ENCODE assay signal across 8 mouse cellular contexts in the genomic region with DNA sequence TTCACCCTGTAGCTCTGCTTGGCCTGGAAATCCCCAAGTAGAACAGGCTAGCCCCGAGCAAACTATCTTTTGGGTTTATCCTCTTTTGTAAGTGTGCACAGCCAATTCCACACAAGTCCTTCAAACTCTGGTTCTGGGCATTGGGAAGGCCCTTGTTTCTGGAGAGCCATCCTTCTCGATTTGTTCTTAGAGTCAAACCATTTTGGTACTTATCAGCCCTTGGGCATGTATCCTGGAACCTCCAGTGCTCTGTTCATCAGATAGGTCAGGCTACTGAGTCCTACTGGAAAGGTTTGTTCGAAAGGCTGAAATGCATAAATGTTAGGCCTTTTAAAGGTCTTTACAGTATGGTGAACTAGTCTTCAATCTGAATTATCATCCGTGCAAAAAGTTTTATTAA. TPM values are rescaled to one million over a fixed set of nuclear protein-coding genes. Genes with fewer than 3 reads are reported as not detected.
DNase-seq lines count a peak whose midpoint lies in the region; ATAC-seq and TF ChIP-seq lines count a peak whose summit lies in the region.

No protein-coding gene starts in this region.

- no peak for TF ChIP-seq CTCF in cerebellum, adult 2 months (IDR thresholded peaks at IDR 0.05; ENCODE audit: borderline replicate concordance, insufficient read depth, low read depth, low read length)
- TF ChIP-seq CTCF in ES-Bruce4 (IDR thresholded peaks at IDR 0.05; ENCODE audit: low read depth, low read length) = no peak
- TF ChIP-seq CTCF in forebrain, postnatal 0 days (IDR thresholded peaks at IDR 0.05; ENCODE audit: low read depth) = no peak

- no peak overlapping the region for H3K27ac ChIP-seq in cerebellum, adult 2 months (ENCODE audit: insufficient read depth, low read length)
- H3K27ac ChIP-seq in ES-Bruce4 (ENCODE audit: insufficient read depth, low read length) = no peak overlapping the region
- H3K27ac ChIP-seq in forebrain, postnatal 0 days (ENCODE audit: low read depth, low read length) = peak overlapping the region; percentile 85
- 0 out of 2 replicates have a peak overlapping the region, but pooled peaks have one; percentile 81 for H3K27ac ChIP-seq in liver, embryonic 12.5 days

- H3K4me1 ChIP-seq in cerebellum, adult 2 months (ENCODE audit: control insufficient read depth, insufficient read depth, low read length) = no peaks in the 10 kb centered on the region
- H3K4me1 ChIP-seq in ES-Bruce4 (ENCODE audit: control insufficient read depth, insufficient read depth, low read length) = no peaks in the 10 kb centered on the region
- no peaks in the 10 kb centered on the region for H3K4me1 ChIP-seq in forebrain, postnatal 0 days (ENCODE audit: insufficient read depth)
- H3K4me1 ChIP-seq in liver, embryonic 12.5 days = peaks cover 23% of the 10 kb centered on the region

- TF ChIP-seq EP300 in ES-Bruce4 (IDR thresholded peaks at IDR 0.05; ENCODE audit: insufficient read depth, low read depth, low read length) = no peak

- peak; percentile 9 to 18 for DNase-seq in cerebellum, adult 2 months
- DNase-seq in forebrain, postnatal 0 days = no peak
- DNase-seq in urinary bladder, adult 2 months (ENCODE audit: low spot score) = no peak
- no peak for DNase-seq in thymus, postnatal 36 days
- DNase-seq in adrenal gland, postnatal 14 days = no peak

- no peaks in the 10 kb centered on the region for H3K27me3 ChIP-seq in cerebellum, adult 2 months (ENCODE audit: control insufficient read depth, insufficient read depth, low read length)
- no peaks in the 10 kb centered on the region for H3K27me3 ChIP-seq in ES-Bruce4 (ENCODE audit: control insufficient read depth, insufficient read depth, low read length, poor library complexity, severe bottlenecking)
- no peaks in the 10 kb centered on the region for H3K27me3 ChIP-seq in forebrain, postnatal 0 days (ENCODE audit: insufficient read depth, low read length)
- no peaks in the 10 kb centered on the region for H3K27me3 ChIP-seq in liver, embryonic 12.5 days (replicated peaks)

- no peaks in the 10 kb centered on the region for H3K9me3 ChIP-seq in ES-Bruce4 (replicated peaks; ENCODE audit: control insufficient read depth, insufficient read depth, low read length, poor library complexity, severe bottlenecking)
- H3K9me3 ChIP-seq in forebrain, postnatal 0 days (ENCODE audit: low read length) = no peaks in the 10 kb centered on the region
- H3K9me3 ChIP-seq in liver, embryonic 12.5 days (replicated peaks) = no peaks in the 10 kb centered on the region

- H3K9ac ChIP-seq in ES-Bruce4 (ENCODE audit: low read depth, poor library complexity, severe bottlenecking) = peak overlapping the region; percentile 97
- peak overlapping the region; percentile 91 for H3K9ac ChIP-seq in forebrain, postnatal 0 days
- H3K9ac ChIP-seq in liver, embryonic 12.5 days = peak overlapping the region; percentile 97

- no peak for ATAC-seq in cerebellum, adult (ENCODE audit: insufficient number of reproducible peaks, low FRiP score, low TSS enrichment)
- ATAC-seq in forebrain, postnatal 0 days = no peak
- no peak for ATAC-seq in liver, embryonic 12.5 days

- H3K36me3 ChIP-seq in ES-Bruce4 (ENCODE audit: control insufficient read depth, insufficient read depth, low read length, poor library complexity, severe bottlenecking) = no peaks in the 10 kb centered on the region
- no peaks in the 10 kb centered on the region for H3K36me3 ChIP-seq in forebrain, postnatal 0 days (ENCODE audit: insufficient read depth)
- no peaks in the 10 kb centered on the region for H3K36me3 ChIP-seq in liver, embryonic 12.5 days

- no peak for TF ChIP-seq POLR2A in cerebellum, adult 2 months (IDR thresholded peaks at IDR 0.05; ENCODE audit: borderline replicate concordance, insufficient read depth, low read length)
- TF ChIP-seq POLR2A in ES-Bruce4 (IDR thresholded peaks at IDR 0.05; ENCODE audit: insufficient read depth, low read length) = no peak

- peak overlapping the region; percentile 64 for H3K4me3 ChIP-seq in cerebellum, adult 2 months (replicated peaks; ENCODE audit: insufficient read depth, low read depth, low read length)
- no peak overlapping the region for H3K4me3 ChIP-seq in ES-Bruce4 (ENCODE audit: low read depth, low read length)
- H3K4me3 ChIP-seq in forebrain, postnatal 0 days (ENCODE audit: low read depth, low read length) = peak overlapping the region; percentile 99
- H3K4me3 ChIP-seq in liver, embryonic 12.5 days = peak overlapping the region; percentile 99

- H3K4me2 ChIP-seq in forebrain, postnatal 0 days (ENCODE audit: low read depth) = peak overlapping the region; percentile 66
- H3K4me2 ChIP-seq in liver, embryonic 12.5 days = peak overlapping the region; percentile 98

- WGBS in cerebellum, adult 2 months = 50% methylated on average over 4 of the region's 4 CpGs
- WGBS in forebrain, postnatal 0 days = 44% methylated on average over 4 of the region's 4 CpGs
- 36% methylated on average over 4 of the region's 4 CpGs for WGBS in liver, embryonic 12.5 days (ENCODE audit: insufficient replicate concordance)

RNA-seq across cellular contexts. Expression of gene Nf1, which starts 0.9 kb away (rescaled TPM):
- 37.4 and 40.6 TPM in 2 replicates for polyA plus RNA-seq in cerebellum, adult 2 months (2012; rRNA removed)
- polyA plus RNA-seq in ES-Bruce4 (2011; ENCODE audit: insufficient read depth, insufficient read length, low read depth, missing spikeins) = 36.1 and 39.6 TPM in 2 replicates
- total RNA-seq in forebrain, postnatal 0 days (2014; rRNA removed) = 61.1 and 72.6 TPM in 2 replicates
- 4.3 and 5.5 TPM in 2 replicates for polyA plus RNA-seq in forebrain, postnatal 0 days (2015; fragmentation: Nextera tagmentation; extraction: Ambion mirVana)
- polyA plus RNA-seq in liver, embryonic 12.5 days (2016; fragmentation: Nextera tagmentation; extraction: Ambion mirVana) = 2.3 and 2.5 TPM in 2 replicates
- 16.8 and 19.7 TPM in 2 replicates for polyA plus RNA-seq in urinary bladder, adult 2 months (2012; rRNA removed)
- 58.9 and 62.3 TPM in 2 replicates for total RNA-seq in adrenal gland, postnatal 14 days (2021)

RNA-seq across cellular contexts. Expression of gene Gm9964, which starts 41.9 kb away (rescaled TPM):
- polyA plus RNA-seq in cerebellum, adult 2 months (2012; rRNA removed) = not detected in 2 replicates
- not detected in 2 replicates for polyA plus RNA-seq in ES-Bruce4 (2011; ENCODE audit: insufficient read depth, insufficient read length, low read depth, missing spikeins)
- not detected in 2 replicates for total RNA-seq in forebrain, postnatal 0 days (2014; rRNA removed)
- not detected in 2 replicates for polyA plus RNA-seq in forebrain, postnatal 0 days (2015; fragmentation: Nextera tagmentation; extraction: Ambion mirVana)
- polyA plus RNA-seq in liver, embryonic 12.5 days (2016; fragmentation: Nextera tagmentation; extraction: Ambion mirVana) = not detected in 2 replicates
- not detected in 2 replicates for polyA plus RNA-seq in urinary bladder, adult 2 months (2012; rRNA removed)
- not detected in 2 replicates for total RNA-seq in adrenal gland, postnatal 14 days (2021)

Comparison
In these comparisons a context has a peak if more than half of its experiments do, and no peak if none do; other contexts are left out.
1. DNase-seq: peak in cerebellum, adult 2 months (2 of 2); none in forebrain, postnatal 0 days (single experiment), urinary bladder, adult 2 months (single experiment), thymus, postnatal 36 days (0 of 2) and adrenal gland, postnatal 14 days (single experiment).
2. H3K27ac ChIP-seq: peak in forebrain, postnatal 0 days (single experiment) and liver, embryonic 12.5 days (single experiment); none in cerebellum, adult 2 months (single experiment) and ES-Bruce4 (single experiment).
3. Peak in every context shown above with its lines, with median percentiles within 50 percentile points of each other: H3K9ac ChIP-seq.